Mouse (Mus musculus) limb, embryonic 14.5 days (tissue): Measurements from ENCODE around the gene Sema5b. TPM values are rescaled to one million over a fixed set of nuclear protein-coding genes. Genes with fewer than 3 reads are reported as not detected.
A peak's percentile ranks its signal among the peaks of the same experiment; 100 is the strongest.

ENCODE experiments used
- ATAC-seq: fragments of 200-750 bp; cut with Nextera tagmentation; 2 replicates; pipeline ENCODE4 v1.8.0; 2017; ENCODE audit warnings: low read depth, moderate number of reproducible peaks, moderate TSS enrichment; ENCODE audit not compliant: low FRiP score
- DNase-seq: peaks from one replicate; pipeline ENCODE4 v3.0.0-alpha.2; 2015; ENCODE audit warnings: low spot score
- H3K27ac ChIP-seq: fragments of 300-500 bp; sonication (generic); replicated peaks from 2 replicates; pipeline ENCODE4 v1.5.1; 2014; ENCODE audit warnings: low read depth, mild to moderate bottlenecking, low read length, moderate library complexity, mixed read lengths
- H3K27me3 ChIP-seq: fragments of 300-500 bp; sonication (generic); 2 replicates; pipeline ENCODE4 v1.6.1; 2014; ENCODE audit warnings: low read length, mixed read lengths; ENCODE audit not compliant: control insufficient read depth, insufficient read depth
- H3K36me3 ChIP-seq: fragments of 300-500 bp; sonication (generic); 2 replicates; pipeline ENCODE4 v1.6.1; 2014; ENCODE audit warnings: mild to moderate bottlenecking, low read length, moderate library complexity, mixed read lengths; ENCODE audit not compliant: control insufficient read depth, insufficient read depth
- H3K4me1 ChIP-seq: fragments of 300-500 bp; sonication (generic); 2 replicates; pipeline ENCODE4 v1.6.1; 2014; ENCODE audit warnings: antibody characterized with exemption, low read length, mixed read lengths; ENCODE audit not compliant: control insufficient read depth, insufficient read depth
- H3K4me2 ChIP-seq: fragments of 300-500 bp; sonication (generic); replicated peaks from 2 replicates; pipeline ENCODE4 v1.6.1; 2014; ENCODE audit warnings: low read depth, mild to moderate bottlenecking, low read length, moderate library complexity; ENCODE audit not compliant: severe bottlenecking
- H3K4me3 ChIP-seq: fragments of 300-500 bp; sonication (generic); replicated peaks from 2 replicates; pipeline ENCODE4 v1.5.1; 2014; ENCODE audit warnings: low read length
- H3K9ac ChIP-seq: fragments of 300-500 bp; sonication (generic); 2 replicates; pipeline ENCODE4 v1.6.1; 2014; ENCODE audit warnings: mild to moderate bottlenecking, low read depth, low read length, moderate library complexity; ENCODE audit not compliant: severe bottlenecking
- H3K9me3 ChIP-seq: fragments of 300-500 bp; sonication (generic); 2 replicates; pipeline ENCODE4 v1.6.1; 2016; ENCODE audit warnings: low read length; ENCODE audit not compliant: control insufficient read depth
- POLR2A ChIP-seq: fragments of 200-500 bp; IDR thresholded peaks from 2 replicates; pipeline ENCODE4 v1.8.0; 2012; ENCODE audit warnings: inconsistent platforms, mild to moderate bottlenecking, moderate library complexity, borderline replicate concordance; ENCODE audit not compliant: insufficient read depth, insufficient read length; ENCODE audit errors: extremely low read depth
- WGBS: fragments of 180-500 bp; shearing (Covaris S2); extraction: QIAGEN DNeasy Blood & Tissue Kit; methylation state at CpG from one replicate; pipeline ENCODE4 v1.1.7; 2014; 5-methylcytosine and 5-hydroxymethylcytosine counted together
- polyA plus RNA-seq, 2 experiments: library from polyadenylated mRNA; depleted of rRNA in 1 of 2; stranded (reverse) in 1 of 2; unstranded in 1 of 2; fragments of >200 nt; fragmentation: Nextera tagmentation in 1 of 2; extraction: Ambion mirVana in 1 of 2; gene quantifications; 2 replicates each; pipeline versions ENCODE4 v1.2.1 to v1.2.3; 2012 to 2014

The Sema5b gene
- polyA plus RNA-seq, 2 experiments = 4.2 to 17.4 TPM

- Histone ChIP-seq H3K27me3 (no peaks in the 10 kb centered on the region), H3K27ac (no peak overlapping the region), H3K4me1 (peaks cover 37% of the 10 kb centered on the region), H3K4me2 (peak overlapping the region; percentile 35), H3K36me3 (no peaks in the 10 kb centered on the region), H3K9me3 (no peaks in the 10 kb centered on the region), H3K4me3 (0 out of 2 replicates have a peak overlapping the region, but pooled peaks have one; percentile 3), H3K9ac (0 out of 2 replicates have a peak overlapping the region, but pooled peaks have one; percentile 35)
- no peak for TF ChIP-seq POLR2A
- DNase-seq (no peak), ATAC-seq (no peak)
- WGBS = 11% methylated on average over 20 of the region's 20 CpGs
These were observed 47.0 kb downstream of the Sema5b start for GRCm38 (mm10) chr16:35587866-35588465.

DNA sequence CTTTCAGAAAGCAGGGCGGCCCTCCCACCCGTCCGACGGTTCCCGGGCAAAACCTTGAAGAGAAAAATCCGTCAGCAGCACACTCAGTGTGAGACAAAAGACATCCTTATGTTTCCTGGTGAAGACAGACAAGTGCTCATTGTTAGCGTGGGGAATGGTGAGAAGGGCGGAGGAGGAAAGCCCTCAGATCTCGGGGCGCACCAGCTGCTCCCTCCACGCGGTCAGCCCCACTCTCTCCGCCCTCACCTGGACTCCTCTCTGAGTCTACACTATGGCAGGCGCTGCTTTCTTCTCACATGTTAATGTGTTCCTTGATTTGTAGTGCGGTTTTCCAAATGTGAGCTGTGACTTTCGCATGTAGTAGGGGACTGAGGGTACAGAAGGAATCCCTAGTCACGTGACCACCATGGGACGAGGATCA, 47.8 kb downstream of the Sema5b start:
- Histone ChIP-seq H3K4me3 (no peak overlapping the region), H3K4me2 (peak overlapping the region; percentile 3; the same call in 1 of the 2 replicates), H3K27me3 (no peaks in the 10 kb centered on the region), H3K9ac (no peak overlapping the region), H3K27ac (no peak overlapping the region), H3K36me3 (no peaks in the 10 kb centered on the region), H3K9me3 (peaks cover 3% of the 10 kb centered on the region; the same call in 1 of the 2 replicates), H3K4me1 (peaks cover 37% of the 10 kb centered on the region)
- ATAC-seq (no peak), DNase-seq (no peak)
- WGBS = 23% methylated on average over 18 of the region's 18 CpGs
- TF ChIP-seq POLR2A = no peak

GRCm38 (mm10) chr16:35591756-35592155, 50.8 kb downstream of the Sema5b start:
- ATAC-seq = no peak
- no peaks in the 10 kb centered on the region for H3K36me3 ChIP-seq
- H3K4me1 ChIP-seq = peaks cover 37% of the 10 kb centered on the region
- no peak overlapping the region; the same call in 1 of the 2 replicates for H3K4me2 ChIP-seq
- 20% methylated on average over 11 of the region's 11 CpGs for WGBS
- H3K27ac ChIP-seq = no peak overlapping the region
- no peak overlapping the region for H3K4me3 ChIP-seq
- peaks cover 3% of the 10 kb centered on the region; the same call in 1 of the 2 replicates for H3K9me3 ChIP-seq
- no peaks in the 10 kb centered on the region for H3K27me3 ChIP-seq
- H3K9ac ChIP-seq = no peak overlapping the region
- TF ChIP-seq POLR2A = no peak
- DNase-seq = no peak

DNA sequence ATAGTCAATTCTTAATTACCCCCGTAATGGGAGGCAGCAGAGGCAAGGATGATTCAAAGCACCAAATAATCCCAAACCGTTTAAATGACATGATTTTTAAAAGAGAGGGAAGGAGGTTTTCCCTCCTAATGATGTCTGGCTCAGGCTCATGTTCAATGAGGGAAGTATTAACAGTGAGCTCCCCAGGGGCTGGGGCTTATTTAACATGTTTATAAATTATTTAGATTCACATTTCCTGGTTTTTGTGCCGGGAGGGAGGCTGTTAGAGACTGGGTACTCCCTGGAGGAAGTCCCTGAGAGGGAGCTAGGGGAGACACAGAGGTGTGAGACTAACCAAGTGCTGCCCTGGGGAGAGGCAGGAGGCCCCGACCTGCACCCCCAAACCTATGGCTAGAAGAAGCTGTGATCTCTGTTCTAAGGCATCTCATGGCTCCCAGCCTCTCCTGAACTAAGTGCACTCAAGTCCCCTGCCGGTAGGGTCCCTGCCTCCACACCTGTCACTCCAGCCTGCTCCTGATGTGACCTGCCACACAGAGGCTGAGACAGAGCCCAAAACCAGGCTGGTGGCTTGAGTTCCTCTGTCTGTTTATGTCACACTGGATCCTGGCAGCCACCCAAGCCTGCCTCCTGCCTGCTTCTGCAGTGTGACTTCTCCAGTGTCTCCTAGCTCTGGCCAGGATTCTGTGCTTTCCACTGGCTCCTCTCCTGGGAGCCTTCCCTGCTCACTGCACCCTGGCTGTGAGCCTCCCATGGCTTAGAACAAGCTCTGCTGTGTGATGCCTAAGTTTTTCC, 51.5 kb downstream of the Sema5b start:
- peaks cover 40% of the 10 kb centered on the region for H3K4me1 ChIP-seq
- no peak overlapping the region for H3K4me3 ChIP-seq
- WGBS = 7% methylated on average over 5 of the region's 5 CpGs
- no peak overlapping the region for H3K9ac ChIP-seq
- no peak overlapping the region for H3K27ac ChIP-seq
- H3K36me3 ChIP-seq = no peaks in the 10 kb centered on the region
- peak; percentile 46 for DNase-seq
- no peak for TF ChIP-seq POLR2A
- H3K4me2 ChIP-seq = no peak overlapping the region
- ATAC-seq = no peak
- H3K9me3 ChIP-seq = peaks cover 3% of the 10 kb centered on the region; the same call in 1 of the 2 replicates
- H3K27me3 ChIP-seq = no peaks in the 10 kb centered on the region

DNA sequence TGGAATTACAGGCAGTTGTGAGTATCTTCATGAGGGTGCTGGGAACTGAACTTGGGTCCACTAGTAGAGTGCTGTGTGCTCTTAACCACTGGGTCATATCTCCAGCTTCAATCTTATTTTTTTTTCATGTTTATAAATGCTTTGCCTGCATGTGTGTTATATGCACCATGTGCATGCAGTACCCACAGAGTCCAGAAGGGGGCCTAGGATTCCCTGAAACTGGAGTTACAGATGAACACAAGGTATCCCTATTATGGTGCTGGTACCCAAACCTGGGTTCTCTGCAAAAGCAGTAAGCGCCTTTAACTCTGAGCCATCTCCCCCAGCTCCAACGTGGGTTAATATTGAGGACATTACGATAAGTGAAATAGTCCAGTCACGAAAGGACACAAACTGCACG, 52.5 kb downstream of the Sema5b start:
- no peak for TF ChIP-seq POLR2A
- no peak overlapping the region for H3K4me2 ChIP-seq
- DNase-seq (no peak), ATAC-seq (no peak)
- H3K9me3 ChIP-seq = peaks cover 3% of the 10 kb centered on the region; the same call in 1 of the 2 replicates
- no peak overlapping the region for H3K4me3 ChIP-seq
- peaks cover 41% of the 10 kb centered on the region for H3K4me1 ChIP-seq
- H3K9ac ChIP-seq = no peak overlapping the region
- no peak overlapping the region for H3K27ac ChIP-seq
- over 99% methylated on average over 5 of the region's 5 CpGs for WGBS
- H3K36me3 ChIP-seq = no peaks in the 10 kb centered on the region
- no peaks in the 10 kb centered on the region for H3K27me3 ChIP-seq
